Mouse (Mus musculus): ENCODE data around the gene Ubl4b. TPM values are rescaled to one million over a fixed set of nuclear protein-coding genes. Genes with fewer than 3 reads are reported as not detected.
A peak's percentile ranks its signal among the peaks of the same experiment; 100 is the strongest.

Ubl4b gene
- polyA plus RNA-seq, 1 experiment from 2014 or later = not detected

GRCm38 (mm10) chr3:107530581-107530980, 24.3 kb downstream of the Ubl4b start:
- H3K27me3 ChIP-seq (ENCODE audit: insufficient read depth, low read length) = peaks cover 52% of the 10 kb centered on the region
- 72% methylated on average over 5 of the region's 5 CpGs for WGBS
- no peak for ATAC-seq (ENCODE audit: low FRiP score, low TSS enrichment)
- H3K4me1 ChIP-seq (ENCODE audit: insufficient read depth, low read length) = no peaks in the 10 kb centered on the region
- no peak overlapping the region for H3K4me3 ChIP-seq (ENCODE audit: low read length)
- H3K9ac ChIP-seq (replicated peaks; ENCODE audit: low read length) = no peak overlapping the region
- no peak overlapping the region for H3K27ac ChIP-seq (ENCODE audit: low read length)
- no peaks in the 10 kb centered on the region for H3K9me3 ChIP-seq (ENCODE audit: low read length)
- H3K36me3 ChIP-seq (ENCODE audit: insufficient read depth, low read length) = no peaks in the 10 kb centered on the region
- H3K4me2 ChIP-seq (replicated peaks; ENCODE audit: low read depth, low read length) = no peak overlapping the region

GRCm38 (mm10) chr3:107529182-107529581, 25.7 kb downstream of the Ubl4b start:
- no peak for ATAC-seq (ENCODE audit: low FRiP score, low TSS enrichment)
- Histone ChIP-seq H3K4me2 (replicated peaks; ENCODE audit: low read depth, low read length) (no peak overlapping the region), H3K4me1 (ENCODE audit: insufficient read depth, low read length) (no peaks in the 10 kb centered on the region), H3K27ac (ENCODE audit: low read length) (no peak overlapping the region), H3K36me3 (ENCODE audit: insufficient read depth, low read length) (no peaks in the 10 kb centered on the region), H3K9me3 (ENCODE audit: low read length) (no peaks in the 10 kb centered on the region), H3K4me3 (ENCODE audit: low read length) (no peak overlapping the region), H3K27me3 (ENCODE audit: insufficient read depth, low read length) (peaks cover 57% of the 10 kb centered on the region), H3K9ac (replicated peaks; ENCODE audit: low read length) (no peak overlapping the region)
- WGBS = 78% methylated on average over 5 of the region's 5 CpGs

GRCm38 (mm10) chr3:107528401-107529118, 26.3 kb downstream of the Ubl4b start:
- no peaks in the 10 kb centered on the region for H3K4me1 ChIP-seq (ENCODE audit: insufficient read depth, low read length)
- no peak overlapping the region for H3K27ac ChIP-seq (ENCODE audit: low read length)
- no peak overlapping the region for H3K9ac ChIP-seq (replicated peaks; ENCODE audit: low read length)
- H3K4me2 ChIP-seq (replicated peaks; ENCODE audit: low read depth, low read length) = no peak overlapping the region
- no peak overlapping the region for H3K4me3 ChIP-seq (ENCODE audit: low read length)
- H3K36me3 ChIP-seq (ENCODE audit: insufficient read depth, low read length) = no peaks in the 10 kb centered on the region
- no peak for ATAC-seq (ENCODE audit: low FRiP score, low TSS enrichment)
- peaks cover 50% of the 10 kb centered on the region for H3K27me3 ChIP-seq (ENCODE audit: insufficient read depth, low read length)
- 38% methylated on average over 9 of the region's 9 CpGs for WGBS
- H3K9me3 ChIP-seq (ENCODE audit: low read length) = no peaks in the 10 kb centered on the region

GRCm38 (mm10) chr3:107524547-107524946, 30.3 kb downstream of the Ubl4b start:
- Histone ChIP-seq H3K36me3 (ENCODE audit: insufficient read depth, low read length) (no peaks in the 10 kb centered on the region), H3K4me3 (ENCODE audit: low read length) (no peak overlapping the region), H3K27me3 (ENCODE audit: insufficient read depth, low read length) (peaks cover 50% of the 10 kb centered on the region), H3K9ac (replicated peaks; ENCODE audit: low read length) (no peak overlapping the region), H3K4me2 (replicated peaks; ENCODE audit: low read depth, low read length) (no peak overlapping the region), H3K9me3 (ENCODE audit: low read length) (no peaks in the 10 kb centered on the region), H3K4me1 (ENCODE audit: insufficient read depth, low read length) (no peaks in the 10 kb centered on the region), H3K27ac (ENCODE audit: low read length) (no peak overlapping the region)
- ATAC-seq (ENCODE audit: low FRiP score, low TSS enrichment) = no peak
- 76% methylated on average over 6 of the region's 6 CpGs for WGBS

- no peak overlapping the region for H3K4me3 ChIP-seq (ENCODE audit: low read length)
- H3K4me2 ChIP-seq (replicated peaks; ENCODE audit: low read depth, low read length) = no peak overlapping the region
- peaks cover 16% of the 10 kb centered on the region for H3K4me1 ChIP-seq (ENCODE audit: insufficient read depth, low read length)
- no peak for ATAC-seq (ENCODE audit: low FRiP score, low TSS enrichment)
- WGBS = 65% methylated on average over 5 of the region's 5 CpGs
- H3K9ac ChIP-seq (replicated peaks; ENCODE audit: low read length) = no peak overlapping the region
- H3K36me3 ChIP-seq (ENCODE audit: insufficient read depth, low read length) = no peaks in the 10 kb centered on the region
- H3K27ac ChIP-seq (ENCODE audit: low read length) = no peak overlapping the region
- H3K27me3 ChIP-seq (ENCODE audit: insufficient read depth, low read length) = peaks cover 62% of the 10 kb centered on the region
- no peaks in the 10 kb centered on the region for H3K9me3 ChIP-seq (ENCODE audit: low read length)
Measured at GRCm38 (mm10) chr3:107520931-107521330, 33.9 kb downstream of the Ubl4b start.

GRCm38 (mm10) chr3:107517631-107518108, 37.2 kb downstream of the Ubl4b start, which contains the start of gene Slc6a17:
Gene Slc6a17 (minus strand): TSS chr3:107518018.
- peak; percentile 81 for ATAC-seq (ENCODE audit: low FRiP score, low TSS enrichment)
- Histone ChIP-seq H3K9ac (replicated peaks; ENCODE audit: low read length) (peak within 1 kb of the TSS; percentile 71), H3K4me1 (ENCODE audit: insufficient read depth, low read length) (peaks cover 16% of the 10 kb centered on the region), H3K4me2 (replicated peaks; ENCODE audit: low read depth, low read length) (peak within 1 kb of the TSS; percentile 98), H3K9me3 (ENCODE audit: low read length) (no peaks in the 10 kb centered on the region), H3K4me3 (ENCODE audit: low read length) (peak within 1 kb of the TSS; percentile 54), H3K36me3 (ENCODE audit: insufficient read depth, low read length) (no peaks in the 10 kb centered on the region), H3K27ac (ENCODE audit: low read length) (no peak within 1 kb of the TSS), H3K27me3 (ENCODE audit: insufficient read depth, low read length) (peaks cover 70% of the 10 kb centered on the region)
- 0% methylated on average over 67 of the region's 68 CpGs for WGBS

- Histone ChIP-seq H3K27me3 (ENCODE audit: insufficient read depth, low read length) (peaks cover 65% of the 10 kb centered on the region), H3K4me1 (ENCODE audit: insufficient read depth, low read length) (peaks cover 16% of the 10 kb centered on the region), H3K36me3 (ENCODE audit: insufficient read depth, low read length) (no peaks in the 10 kb centered on the region), H3K9ac (replicated peaks; ENCODE audit: low read length) (peak overlapping the region; percentile 71), H3K4me3 (ENCODE audit: low read length) (peak overlapping the region; percentile 54), H3K4me2 (replicated peaks; ENCODE audit: low read depth, low read length) (peak overlapping the region; percentile 98), H3K27ac (ENCODE audit: low read length) (no peak overlapping the region), H3K9me3 (ENCODE audit: low read length) (no peaks in the 10 kb centered on the region)
- peak; percentile 85 for ATAC-seq (ENCODE audit: low FRiP score, low TSS enrichment)
- 6% methylated on average over 55 of the region's 55 CpGs for WGBS
Measured at GRCm38 (mm10) chr3:107516776-107517630, 37.9 kb downstream of the Ubl4b start.

GRCm38 (mm10) chr3:107515989-107516388, 38.9 kb downstream of the Ubl4b start:
- H3K4me2 ChIP-seq (replicated peaks; ENCODE audit: low read depth, low read length) = no peak overlapping the region
- H3K36me3 ChIP-seq (ENCODE audit: insufficient read depth, low read length) = no peaks in the 10 kb centered on the region
- no peak overlapping the region for H3K27ac ChIP-seq (ENCODE audit: low read length)
- no peak overlapping the region for H3K4me3 ChIP-seq (ENCODE audit: low read length)
- H3K9me3 ChIP-seq (ENCODE audit: low read length) = no peaks in the 10 kb centered on the region
- H3K4me1 ChIP-seq (ENCODE audit: insufficient read depth, low read length) = peaks cover 16% of the 10 kb centered on the region
- WGBS = 74% methylated on average over 4 of the region's 4 CpGs
- H3K27me3 ChIP-seq (ENCODE audit: insufficient read depth, low read length) = peaks cover 64% of the 10 kb centered on the region
- no peak for ATAC-seq (ENCODE audit: low FRiP score, low TSS enrichment)
- no peak overlapping the region for H3K9ac ChIP-seq (replicated peaks; ENCODE audit: low read length)

GRCm38 (mm10) chr3:107511416-107511815, 43.5 kb downstream of the Ubl4b start:
- Histone ChIP-seq H3K27ac (ENCODE audit: low read length) (no peak overlapping the region), H3K4me2 (replicated peaks; ENCODE audit: low read depth, low read length) (no peak overlapping the region), H3K4me3 (ENCODE audit: low read length) (no peak overlapping the region), H3K9me3 (ENCODE audit: low read length) (no peaks in the 10 kb centered on the region), H3K36me3 (ENCODE audit: insufficient read depth, low read length) (no peaks in the 10 kb centered on the region), H3K9ac (replicated peaks; ENCODE audit: low read length) (no peak overlapping the region), H3K4me1 (ENCODE audit: insufficient read depth, low read length) (peaks cover 8% of the 10 kb centered on the region), H3K27me3 (ENCODE audit: insufficient read depth, low read length) (peaks cover 24% of the 10 kb centered on the region)
- ATAC-seq (ENCODE audit: low FRiP score, low TSS enrichment) = no peak
- WGBS = 49% methylated on average over 3 of the region's 3 CpGs

GRCm38 (mm10) chr3:107508696-107509095, 46.2 kb downstream of the Ubl4b start:
- Histone ChIP-seq H3K27ac (ENCODE audit: low read length) (no peak overlapping the region), H3K4me3 (ENCODE audit: low read length) (no peak overlapping the region), H3K4me1 (ENCODE audit: insufficient read depth, low read length) (peaks cover 21% of the 10 kb centered on the region), H3K9ac (replicated peaks; ENCODE audit: low read length) (no peak overlapping the region), H3K4me2 (replicated peaks; ENCODE audit: low read depth, low read length) (no peak overlapping the region), H3K27me3 (ENCODE audit: insufficient read depth, low read length) (no peaks in the 10 kb centered on the region), H3K36me3 (ENCODE audit: insufficient read depth, low read length) (no peaks in the 10 kb centered on the region), H3K9me3 (ENCODE audit: low read length) (no peaks in the 10 kb centered on the region)
- WGBS = 71% methylated on average over 8 of the region's 8 CpGs
- no peak for ATAC-seq (ENCODE audit: low FRiP score, low TSS enrichment)

All from kidney, embryonic 16.5 days (tissue).